Mouse (Mus musculus): Measurements from ENCODE around the gene Zfyve27.

- no peak for TF ChIP-seq GATA1 (IDR thresholded peaks at IDR 0.05; ENCODE audit: borderline replicate concordance, low read length)
- no peak for TF ChIP-seq FLI1 (IDR thresholded peaks at IDR 0.05; ENCODE audit: low read length)
Measured at GRCm38 (mm10) chr19:42127024-42127423, 36.7 kb upstream of the Zfyve27 start.
